Mouse (Mus musculus) heart, adult 2 months (tissue): ENCODE measurements around the gene Spata32.
"Not testable (repeated sequence)": the region's sequence is repeated elsewhere in the genome, so short reads cannot be mapped to it uniquely, and the experiment has no call there.

Source experiments
- CTCF ChIP-seq: fragments of 200-600 bp; IDR thresholded peaks from 2 replicates; pipeline ENCODE4 v1.8.1; 2022; ENCODE audit warnings: antibody characterized with exemption, mild to moderate bottlenecking, moderate library complexity
- EP300 ChIP-seq: fragments of 200-500 bp; IDR thresholded peaks from 2 replicates; pipeline ENCODE4 v1.6.1; 2011; ENCODE audit warnings: low read depth, low read length, control low read depth; ENCODE audit not compliant: insufficient read depth
- POLR2A ChIP-seq: fragments of 200-500 bp; IDR thresholded peaks from 2 replicates; pipeline ENCODE4 v1.6.1; 2011; ENCODE audit warnings: mild to moderate bottlenecking, low read depth, low read length, control low read depth; ENCODE audit not compliant: insufficient read depth

DNA sequence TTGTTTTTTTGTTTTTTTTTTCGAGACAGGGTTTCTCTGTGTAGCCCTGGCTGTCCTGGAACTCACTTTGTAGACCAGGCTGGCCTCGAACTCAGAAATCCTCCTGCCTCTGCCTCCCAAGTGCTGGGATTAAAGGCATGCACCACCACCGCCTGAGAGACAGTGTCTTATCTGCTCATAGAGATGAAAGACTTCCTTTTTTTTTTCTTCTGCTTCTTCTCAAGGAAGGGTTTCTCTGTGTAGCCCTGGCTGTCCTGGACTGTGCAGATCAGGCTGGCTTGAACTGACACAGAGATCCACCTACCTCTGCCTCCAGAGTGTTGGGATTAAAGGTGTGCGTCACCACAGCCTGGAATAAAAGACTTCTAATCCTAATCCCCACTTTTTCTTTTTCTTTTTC lies 4.5 kb upstream of the Spata32 start:
- not testable (repeated sequence) for TF ChIP-seq CTCF, EP300, POLR2A
